Mouse (Mus musculus): Measurements from ENCODE around the gene Arid1b. TPM values are rescaled to one million over a fixed set of nuclear protein-coding genes. Genes with fewer than 3 reads are reported as not detected.

Gene Arid1b
- total RNA-seq, 2 experiments from 2014 or later = 92.8 to 107 TPM

GRCm38 (mm10) chr17:5297491-5297890, 303.4 kb downstream of the Arid1b start:
- DNase-seq (ENCODE audit: low spot score in 2 of 2) = no peak

- DNase-seq (ENCODE audit: low spot score in 2 of 2) = no peak
These were observed 303.9 kb downstream of the Arid1b start for GRCm38 (mm10) chr17:5297984-5298383.

GRCm38 (mm10) chr17:5298891-5299559, 304.9 kb downstream of the Arid1b start:
- DNase-seq (ENCODE audit: low spot score in 2 of 2) = no peak

GRCm38 (mm10) chr17:5302971-5303746, 309.0 kb downstream of the Arid1b start:
- no peak for DNase-seq (ENCODE audit: low spot score in 2 of 2)

- DNase-seq (ENCODE audit: low spot score in 2 of 2) = no peak
These were observed 311.8 kb downstream of the Arid1b start for GRCm38 (mm10) chr17:5305783-5306477.

GRCm38 (mm10) chr17:5309930-5310329, 315.8 kb downstream of the Arid1b start:
- DNase-seq (ENCODE audit: low spot score in 2 of 2) = no peak

GRCm38 (mm10) chr17:5310425-5310888, 316.3 kb downstream of the Arid1b start:
- no peak for DNase-seq (ENCODE audit: low spot score in 2 of 2)

- no peak for DNase-seq (ENCODE audit: low spot score in 2 of 2)
These were observed 316.9 kb downstream of the Arid1b start for GRCm38 (mm10) chr17:5311062-5311461.

GRCm38 (mm10) chr17:5312307-5312706, 318.2 kb downstream of the Arid1b start:
- no peak for DNase-seq (ENCODE audit: low spot score in 2 of 2)

GRCm38 (mm10) chr17:5314735-5315134, 320.6 kb downstream of the Arid1b start:
- no peak for DNase-seq (ENCODE audit: low spot score in 2 of 2)

GRCm38 (mm10) chr17:5316489-5316888, 322.4 kb downstream of the Arid1b start:
- no peak for DNase-seq (ENCODE audit: low spot score in 2 of 2)

- no peak for DNase-seq (ENCODE audit: low spot score in 2 of 2)
These were observed 327.6 kb downstream of the Arid1b start for GRCm38 (mm10) chr17:5321589-5322225.

GRCm38 (mm10) chr17:5322594-5322993, 328.5 kb downstream of the Arid1b start:
- no peak for DNase-seq (ENCODE audit: low spot score in 2 of 2)

GRCm38 (mm10) chr17:5323746-5324145, 329.6 kb downstream of the Arid1b start:
- DNase-seq (ENCODE audit: low spot score in 2 of 2) = no peak

- no peak for DNase-seq (ENCODE audit: low spot score in 2 of 2)
These were observed 330.2 kb downstream of the Arid1b start for GRCm38 (mm10) chr17:5324236-5324876.

- no peak for DNase-seq (ENCODE audit: low spot score in 2 of 2)
These were observed 332.6 kb downstream of the Arid1b start for GRCm38 (mm10) chr17:5326689-5327088.

GRCm38 (mm10) chr17:5327480-5328180, 333.5 kb downstream of the Arid1b start:
- no peak for DNase-seq (ENCODE audit: low spot score in 2 of 2)

- DNase-seq (ENCODE audit: low spot score in 2 of 2) = no peak
These were observed 335.3 kb downstream of the Arid1b start for GRCm38 (mm10) chr17:5329478-5329877.

- no peak for DNase-seq (ENCODE audit: low spot score in 2 of 2)
These were observed 335.9 kb downstream of the Arid1b start for GRCm38 (mm10) chr17:5330063-5330462.

GRCm38 (mm10) chr17:5330644-5331043, 336.5 kb downstream of the Arid1b start:
- DNase-seq (ENCODE audit: low spot score in 2 of 2) = no peak
